In genomic region chr1:179560845-179561430, GRCm38 (mm10) we compare ENCODE assay signal across 22 mouse cellular contexts. TPM values are rescaled to one million over a fixed set of nuclear protein-coding genes. Genes with fewer than 3 reads are reported as not detected.
DNase-seq lines count a peak whose midpoint lies in the region; ATAC-seq and TF ChIP-seq lines count a peak whose summit lies in the region.
"Had no signal": no experiment of that assay in that cellular context is flagged by ENCODE, and none has a peak within 500 bp of the region (broad histone marks: within the 10 kb centered on the region; RNA-seq: fewer than 3 reads in every experiment).

No protein-coding gene starts in this region.

- H3K36me3 ChIP-seq in lung, postnatal 0 days (ENCODE audit: insufficient read depth, low read length), result no peaks in the 10 kb centered on the region
- H3K36me3 ChIP-seq: forebrain, embryonic 15.5 days; heart, embryonic 15.5 days; lung, embryonic 15.5 days; midbrain, embryonic 12.5 days; stomach, embryonic 15.5 days had no signal

- TF ChIP-seq EP300 in lung, postnatal 0 days (IDR thresholded peaks at IDR 0.05), result peak; percentile 69

- H3K9ac ChIP-seq in lung, postnatal 0 days (replicated peaks; ENCODE audit: low read depth), result no peak overlapping the region
- H3K9ac ChIP-seq: forebrain, embryonic 15.5 days; heart, embryonic 15.5 days; lung, embryonic 15.5 days; midbrain, embryonic 12.5 days; stomach, embryonic 15.5 days had no signal

- H3K27ac ChIP-seq in gastrocnemius, adult 2 months, result peak overlapping the region; percentile 88
- peak overlapping the region; percentile 60 for H3K27ac ChIP-seq in lung, postnatal 0 days (ENCODE audit: low read length)
- H3K27ac ChIP-seq: forebrain, embryonic 15.5 days; heart, embryonic 15.5 days; lung, embryonic 15.5 days; midbrain, embryonic 12.5 days; stomach, embryonic 15.5 days had no signal

- peaks cover 16% of the 10 kb centered on the region for H3K4me1 ChIP-seq in lung, postnatal 0 days (ENCODE audit: insufficient read depth, low read depth, low read length)
- H3K4me1 ChIP-seq: forebrain, embryonic 15.5 days; stomach, embryonic 15.5 days had no signal

- intact Hi-C loops in gastrocnemius, adult 2 months (cut with DNase I), result no loop called here
- intact Hi-C loops in left cerebral cortex, postnatal 14 days (cut with DNase I), result no loop called here

- H3K9me3 ChIP-seq in lung, postnatal 0 days (ENCODE audit: low read length), result no peaks in the 10 kb centered on the region
- H3K9me3 ChIP-seq: forebrain, embryonic 15.5 days; heart, embryonic 15.5 days; lung, embryonic 15.5 days; midbrain, embryonic 12.5 days; stomach, embryonic 15.5 days had no signal

- 75% methylated on average over 6 of the region's 6 CpGs for WGBS in lung, postnatal 0 days

- H3K27me3 ChIP-seq in lung, postnatal 0 days (replicated peaks; ENCODE audit: insufficient read depth, low read length), result no peaks in the 10 kb centered on the region
- H3K27me3 ChIP-seq: forebrain, embryonic 15.5 days; heart, embryonic 15.5 days; lung, embryonic 15.5 days; midbrain, embryonic 12.5 days; stomach, embryonic 15.5 days had no signal

- ATAC-seq in lung, postnatal 0 days, result peak; percentile 34
- ATAC-seq in common myeloid progenitor, adult 5-6 weeks (replicated peaks; ENCODE audit: low read depth, poor library complexity, severe bottlenecking), result peak; percentile 63
- ATAC-seq: forebrain, embryonic 15.5 days had no signal

- H3K4me2 ChIP-seq in lung, postnatal 0 days (replicated peaks; ENCODE audit: low read depth, low read length), result no peak overlapping the region
- H3K4me2 ChIP-seq: forebrain, embryonic 15.5 days; heart, embryonic 15.5 days; lung, embryonic 15.5 days; midbrain, embryonic 12.5 days; stomach, embryonic 15.5 days had no signal

- DNase-seq in gastrocnemius, adult 2 months, result no peak
- DNase-seq in gastrocnemius, adult 8-10 months (ENCODE audit: low spot score in 2 of 2), result no peak
- DNase-seq in lung, postnatal 0 days (ENCODE audit: low spot score), result peak; percentile 83
- no peak for DNase-seq in lung, postnatal 4 days
- DNase-seq in naive thymus-derived CD4-positive, alpha-beta T cell, adult 2 months (ENCODE audit: low read depth), result peak; percentile 48
- no peak for DNase-seq in embryo, embryonic 10 days (ENCODE audit: low spot score)
- DNase-seq in left cerebral cortex, postnatal 14 days (ENCODE audit: low spot score in 2 of 2), result no peak
- DNase-seq: cerebellum, adult 11 months; cerebellum, postnatal 25 days; heart, adult 11 months; kidney, postnatal 25 days; right cerebral cortex, adult 18-20 months; spleen, adult 18-20 months; thymus, adult 2 months had no signal

- H3K4me3 ChIP-seq in gastrocnemius, adult 2 months, result no peak overlapping the region
- no peak overlapping the region for H3K4me3 ChIP-seq in lung, postnatal 0 days (ENCODE audit: low read depth, low read length)
- H3K4me3 ChIP-seq: erythroblast, embryonic 14.5 days; forebrain, embryonic 15.5 days; heart, embryonic 15.5 days; lung, embryonic 15.5 days; midbrain, embryonic 12.5 days; myocyte; stomach, embryonic 15.5 days had no signal

- no peak for TF ChIP-seq CTCF in gastrocnemius, adult 2 months (IDR thresholded peaks at IDR 0.05)
- TF ChIP-seq CTCF in lung, postnatal 0 days (IDR thresholded peaks at IDR 0.05), result no peak

RNA-seq across cellular contexts. Expression of gene Cnst, which starts 14.8 kb away (rescaled TPM):
- 10 to 100 TPM; 34.7 to 40.0 TPM for total RNA-seq in gastrocnemius, adult 2 months (2021)
- total RNA-seq in gastrocnemius, adult 8-10 months (2022), result 10 to 100 TPM; 29.5 to 38.6 (median 33.9) TPM
- 13.8 and 16.8 TPM in 2 replicates for polyA plus RNA-seq in lung, postnatal 0 days (2015; fragmentation: Nextera tagmentation; extraction: Ambion mirVana)
- 10.0 and 21.4 TPM in 2 replicates for total RNA-seq in common myeloid progenitor, adult 5-6 weeks (2017)
- total RNA-seq in left cerebral cortex, postnatal 14 days (2021), result 10 to 100 TPM; 33.8 to 34.1 TPM

RNA-seq across cellular contexts. Expression of gene Tfb2m, which starts 14.9 kb away (rescaled TPM):
- total RNA-seq in gastrocnemius, adult 2 months (2021), result 10 to 100 TPM; 39.8 to 41.5 TPM
- total RNA-seq in gastrocnemius, adult 8-10 months (2022), result 10 to 100 TPM; 43.9 to 55.9 (median 46.5) TPM
- polyA plus RNA-seq in lung, postnatal 0 days (2015; fragmentation: Nextera tagmentation; extraction: Ambion mirVana), result 22.3 and 26.1 TPM in 2 replicates
- total RNA-seq in common myeloid progenitor, adult 5-6 weeks (2017), result 41.3 and 101 TPM in 2 replicates
- 10 to 100 TPM; 22.3 to 27.0 TPM for total RNA-seq in left cerebral cortex, postnatal 14 days (2021)

RNA-seq across cellular contexts. Expression of gene Smyd3, which starts 43.1 kb away (rescaled TPM):
- total RNA-seq in gastrocnemius, adult 2 months (2021), result 1 to 10 TPM; 5.1 to 5.8 TPM
- 1 to 10 TPM; 5.3 to 7.3 (median 6.5) TPM for total RNA-seq in gastrocnemius, adult 8-10 months (2022)
- polyA plus RNA-seq in lung, postnatal 0 days (2015; fragmentation: Nextera tagmentation; extraction: Ambion mirVana), result 5.8 and 6.5 TPM in 2 replicates
- 41.1 and 52.2 TPM in 2 replicates for total RNA-seq in common myeloid progenitor, adult 5-6 weeks (2017)
- 10 to 100 TPM; 19.1 to 20.6 TPM for total RNA-seq in left cerebral cortex, postnatal 14 days (2021)

Comparison
In these comparisons a context has a peak if more than half of its experiments do, and no peak if none do; other contexts are left out.
1. DNase-seq: peak in lung, postnatal 0 days (single experiment) and naive thymus-derived CD4-positive, alpha-beta T cell, adult 2 months (single experiment); none in gastrocnemius, adult 2 months (single experiment), gastrocnemius, adult 8-10 months (0 of 2), lung, postnatal 4 days (0 of 2), embryo, embryonic 10 days (single experiment) and left cerebral cortex, postnatal 14 days (0 of 2).